Mouse (Mus musculus): Measurements from ENCODE around the gene Zbtb26. TPM values are rescaled to one million over a fixed set of nuclear protein-coding genes. Genes with fewer than 3 reads are reported as not detected.

Zbtb26 gene
- polyA plus RNA-seq (2017; shearing (Covaris generic)) = 3.0 TPM

DNA sequence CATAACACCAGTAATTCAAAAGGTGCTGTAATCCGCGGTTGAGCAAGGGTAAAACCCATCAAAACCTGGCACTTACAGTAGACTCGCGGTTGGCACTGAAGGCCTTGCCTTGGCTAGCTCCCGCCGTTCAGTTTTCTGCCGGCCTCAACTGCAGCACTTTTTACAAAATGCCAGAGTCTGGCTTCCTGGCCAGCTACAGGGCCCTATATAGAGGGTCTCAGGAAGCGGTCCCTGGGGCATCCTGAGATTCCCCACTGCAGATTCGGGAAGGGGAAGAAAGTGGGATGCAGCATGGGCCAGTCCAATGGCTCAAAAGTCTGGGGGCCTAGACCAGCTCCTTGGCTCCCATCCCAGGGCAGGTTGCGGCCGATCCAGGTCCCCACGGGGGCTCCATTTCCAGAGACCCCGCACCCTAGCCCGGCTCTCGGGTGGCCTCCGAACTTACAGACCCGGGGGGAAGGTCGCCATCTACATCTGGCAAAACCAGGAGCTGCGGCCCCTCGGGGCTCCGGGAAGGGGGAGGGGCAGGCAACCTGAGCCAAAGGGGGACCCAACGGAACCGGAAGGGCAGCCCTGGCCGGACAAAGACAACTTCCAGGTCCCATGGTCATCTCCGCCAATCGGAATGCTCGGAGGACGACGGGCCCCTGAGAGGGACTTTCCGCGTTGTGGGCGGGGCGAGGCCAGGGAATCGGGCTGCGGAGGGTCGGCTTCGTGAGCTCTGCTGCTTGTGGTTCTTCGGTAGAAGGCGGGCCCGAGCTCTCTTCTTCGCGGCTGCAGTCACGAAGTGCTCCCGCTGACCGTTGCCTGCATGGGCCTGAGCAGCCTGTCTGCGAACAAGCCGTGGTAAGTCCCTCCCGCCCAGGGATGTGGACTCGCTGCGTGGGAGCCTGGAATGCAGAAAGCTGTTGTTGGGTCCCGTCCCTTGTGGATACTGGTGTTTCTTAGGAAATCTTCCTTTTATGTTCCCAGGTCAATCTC is at the start of gene Zbtb26, which contains the start of the genes Zbtb6 and Rabgap1:
Gene Zbtb26, minus strand, starts transcription at position 525 of the 981 bp plus-strand sequence.
Gene Zbtb6, minus strand, starts transcription at position 561 of the 981 bp plus-strand sequence.
Gene Rabgap1, plus strand, starts transcription at position 669 of the 981 bp plus-strand sequence.

DNA sequence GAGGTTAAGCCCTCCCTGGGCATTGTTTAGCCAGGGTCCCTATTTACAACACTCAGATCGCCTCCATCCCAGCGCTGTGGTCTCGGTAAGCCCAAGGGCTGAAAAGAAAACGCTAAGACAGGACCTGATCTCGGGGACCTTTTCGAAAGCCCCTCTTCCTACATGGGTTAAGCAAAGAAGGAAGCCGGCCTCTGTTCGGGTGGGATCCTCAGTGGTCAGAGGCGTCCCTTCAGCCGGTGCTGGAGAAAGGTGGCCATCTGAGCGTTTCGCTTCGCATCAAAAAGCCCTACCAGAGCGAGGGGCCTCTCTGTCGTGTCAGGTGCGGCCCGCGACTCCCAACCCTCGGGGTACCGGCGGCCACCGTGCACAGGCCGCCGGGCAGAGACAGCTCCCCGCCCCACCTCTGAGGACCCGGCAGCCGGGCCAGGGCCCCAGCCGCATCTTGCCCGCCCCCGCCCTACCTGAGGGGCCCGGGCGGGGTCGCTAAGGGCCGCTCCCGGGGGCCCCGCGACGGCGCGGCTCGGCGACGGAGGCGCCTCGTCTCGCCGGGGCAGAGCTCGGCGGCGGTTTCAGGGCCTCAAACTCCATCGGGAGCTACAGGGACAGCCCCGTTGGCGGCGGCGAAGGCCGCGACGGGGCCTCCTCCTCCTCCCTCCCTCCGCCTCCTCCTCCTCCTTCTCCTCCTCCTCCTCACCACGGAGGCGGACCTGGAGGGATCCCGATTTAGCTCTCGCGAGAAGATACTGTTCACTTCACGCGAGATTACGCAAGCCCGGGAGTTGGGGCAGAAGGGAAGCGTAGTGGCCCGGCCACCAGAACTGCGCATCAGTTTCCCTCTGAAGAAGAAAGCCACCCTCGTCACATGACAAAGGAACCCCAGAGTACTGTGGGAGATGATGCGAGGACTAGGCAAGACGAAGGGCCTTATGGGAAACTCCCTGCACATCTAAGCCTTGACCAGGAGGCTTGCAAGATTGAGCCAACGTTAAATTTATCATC is 20.3 kb downstream of the Zbtb26 start, which contains the start of gene Rc3h2:
Gene Rc3h2, minus strand, starts transcription at position 598 of the 999 bp plus-strand sequence.

Other genes with a start within 250 kb of the Zbtb26 start
- not detected for gene Olfr366, start 231.6 kb downstream of the Zbtb26 start, polyA plus RNA-seq (2017; shearing (Covaris generic))
- gene Olfr368, start 116.6 kb downstream of the Zbtb26 start, polyA plus RNA-seq (2017; shearing (Covaris generic)) = not detected
- gene Pdcl, start 83.8 kb downstream of the Zbtb26 start, polyA plus RNA-seq (2017; shearing (Covaris generic)) = 30.6 TPM
- 27.4 TPM for gene Rc3h2, start 20.2 kb downstream of the Zbtb26 start, polyA plus RNA-seq (2017; shearing (Covaris generic))
- gene Zbtb6, start within 50 bp of the Zbtb26 start, polyA plus RNA-seq (2017; shearing (Covaris generic)) = 4.4 TPM
- gene Rabgap1, start 144 bp upstream of the Zbtb26 start, polyA plus RNA-seq (2017; shearing (Covaris generic)) = 47.2 TPM
- gene Gpr21, start 73.2 kb upstream of the Zbtb26 start, polyA plus RNA-seq (2017; shearing (Covaris generic)) = 0.21 TPM